Mouse (Mus musculus) brain, embryonic 14.5 days (tissue): ENCODE results near the gene Uhrf1bp1l. TPM values are rescaled to one million over a fixed set of nuclear protein-coding genes. Genes with fewer than 3 reads are reported as not detected.
A peak's percentile ranks its signal among the peaks of the same experiment; 100 is the strongest.

Experiments used
- DNase-seq: peaks from one replicate; pipeline ENCODE4 v3.0.0-alpha.2; 2011; ENCODE audit warnings: low read depth
- CTCF ChIP-seq: fragments of 200-500 bp; IDR thresholded peaks from 2 replicates; pipeline ENCODE4 v1.5.1; 2012; ENCODE audit warnings: inconsistent platforms, mild to moderate bottlenecking, moderate library complexity, borderline replicate concordance; ENCODE audit not compliant: insufficient read depth, insufficient read length; ENCODE audit errors: extremely low read depth
- POLR2A ChIP-seq: fragments of 200-500 bp; IDR thresholded peaks from 2 replicates; pipeline ENCODE4 v1.6.1; 2012; ENCODE audit warnings: mild to moderate bottlenecking, inconsistent platforms, borderline replicate concordance; ENCODE audit not compliant: poor library complexity, insufficient read depth, insufficient read length, severe bottlenecking; ENCODE audit errors: extremely low read depth
- polyA plus RNA-seq: library from polyadenylated mRNA; depleted of rRNA; stranded (reverse); fragments of >200 nt; gene quantifications from 2 replicates; pipeline ENCODE4 v1.2.3, GENCODE M21; 2012

Uhrf1bp1l gene
- polyA plus RNA-seq, 1 experiment = 36.3 TPM

DNA sequence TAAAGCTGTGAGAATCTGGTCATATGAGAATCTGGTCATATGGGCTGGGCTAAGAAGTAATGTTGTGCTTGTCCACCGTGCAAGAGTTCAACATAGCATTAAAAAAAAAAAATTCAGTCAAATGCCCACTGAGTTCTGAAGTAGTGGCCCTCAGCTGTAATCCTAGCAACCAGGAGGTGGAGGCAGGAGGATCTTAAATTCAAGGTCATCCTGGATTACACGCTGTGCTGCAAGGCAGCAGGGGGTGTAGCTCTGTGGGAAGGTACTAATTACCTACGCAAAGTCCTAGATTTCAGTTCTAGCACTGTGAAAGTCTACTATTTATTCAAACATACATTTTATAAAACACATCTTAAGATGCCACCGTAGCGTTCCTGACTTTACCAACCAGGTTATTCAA lies 13.4 kb upstream of the Uhrf1bp1l start:
- DNase-seq = peak; percentile 23
- TF ChIP-seq POLR2A (no peak), CTCF (no peak)

DNA sequence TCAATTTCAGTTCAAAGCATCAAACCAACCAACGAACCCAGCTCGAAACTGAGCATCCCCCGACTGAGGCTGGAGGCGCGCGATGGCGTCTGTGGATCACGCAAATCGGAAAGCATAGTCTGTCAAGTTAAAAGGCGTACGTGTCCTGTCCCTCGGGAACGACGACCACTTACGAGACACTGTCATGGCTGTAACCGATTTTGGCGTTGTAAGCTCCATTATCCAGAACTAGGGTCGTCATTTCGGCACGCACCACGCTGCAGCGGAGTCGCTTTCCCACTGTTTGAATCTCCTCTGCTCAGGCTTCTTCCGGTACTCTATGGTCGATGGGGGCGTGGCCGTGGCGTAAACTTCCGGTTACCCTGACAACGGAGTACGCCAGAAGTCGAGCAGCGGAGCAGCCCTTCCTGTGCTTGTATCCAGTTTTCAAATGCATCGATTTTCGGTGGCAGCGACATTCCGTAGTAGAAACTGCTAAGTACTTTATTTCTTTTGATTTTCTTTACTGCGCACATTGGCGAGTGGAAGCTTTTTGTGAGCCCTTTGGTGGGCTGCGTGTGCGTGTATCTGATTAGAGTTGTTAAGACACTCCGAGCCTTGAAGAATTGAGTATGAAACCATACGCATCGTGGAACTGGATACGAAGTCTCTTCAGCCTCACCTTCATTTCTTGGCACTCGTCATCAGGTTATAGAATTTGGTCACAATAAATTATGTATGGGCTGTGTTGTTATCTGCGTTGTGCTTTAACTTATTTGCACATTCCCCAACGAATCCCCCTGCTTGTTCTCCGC lies 12.6 kb upstream of the Uhrf1bp1l start, which contains the start of gene Actr6:
TSS of gene Actr6 (minus strand) at position 295 of the 794 bp plus-strand sequence.
- DNase-seq = peak; percentile 98
- peak; percentile 30; the same call in 1 of the 2 replicates for TF ChIP-seq POLR2A
- no peak for TF ChIP-seq CTCF

DNA sequence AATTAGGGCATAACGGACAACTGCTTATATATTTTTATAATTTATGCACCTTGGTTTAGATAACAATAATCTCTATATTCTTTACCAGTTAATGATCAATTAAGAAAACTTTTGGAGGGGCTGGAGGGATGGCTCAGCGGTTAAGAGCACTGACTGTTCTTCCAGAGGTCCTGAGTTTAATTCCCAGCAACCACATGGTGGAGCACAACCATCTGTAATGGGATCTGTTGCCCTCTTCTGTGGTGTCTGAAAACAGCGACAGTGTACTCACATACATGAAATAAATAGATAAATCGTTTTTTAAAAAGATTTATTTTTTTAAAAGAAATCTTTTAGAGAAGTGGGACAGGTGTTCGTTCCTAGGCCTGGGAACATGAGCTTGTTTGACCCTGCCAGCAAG lies 7.7 kb upstream of the Uhrf1bp1l start:
- TF ChIP-seq CTCF (no peak), POLR2A (no peak)
- no peak for DNase-seq

DNA sequence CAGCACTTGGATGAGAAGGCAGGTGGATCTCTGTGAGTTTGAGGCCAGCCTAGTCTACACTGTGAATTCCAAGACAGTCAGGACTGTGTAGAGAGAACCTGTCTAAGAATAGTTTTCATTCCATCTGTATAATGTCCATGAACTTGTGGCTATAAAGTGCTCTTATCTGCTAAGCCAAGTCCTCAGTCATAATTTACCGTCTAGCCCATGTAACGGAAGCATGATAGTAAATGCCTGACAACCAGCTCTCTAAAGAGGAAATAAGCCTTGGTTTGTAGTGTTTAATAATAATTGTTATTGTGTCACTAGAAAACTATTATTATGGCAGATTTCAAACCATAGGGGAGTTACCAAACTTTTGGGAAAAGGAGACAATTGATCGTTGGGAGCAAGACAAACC lies 6.9 kb upstream of the Uhrf1bp1l start:
- no peak for TF ChIP-seq POLR2A
- no peak for TF ChIP-seq CTCF
- DNase-seq = no peak

DNA sequence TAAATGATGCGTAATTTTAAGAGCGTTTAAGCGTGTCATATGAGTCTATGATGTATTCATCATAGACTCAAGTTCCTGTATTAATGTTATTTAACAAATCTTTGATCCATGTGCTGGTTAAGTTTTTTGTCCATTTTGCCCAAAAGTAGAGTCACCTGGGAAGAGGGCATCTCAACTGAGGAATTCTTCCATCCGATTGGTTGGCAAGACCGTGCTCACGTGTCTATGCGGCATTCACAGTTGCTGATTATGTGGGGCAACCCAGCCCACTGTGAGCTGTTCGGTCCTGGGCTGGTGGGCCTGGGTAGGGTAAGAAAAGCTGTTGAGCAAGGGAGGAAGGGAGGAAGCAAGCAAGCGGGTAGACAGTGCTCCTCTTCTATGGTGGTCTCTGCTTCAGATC lies 6.4 kb upstream of the Uhrf1bp1l start:
- TF ChIP-seq CTCF = no peak
- TF ChIP-seq POLR2A = no peak
- DNase-seq = no peak

DNA sequence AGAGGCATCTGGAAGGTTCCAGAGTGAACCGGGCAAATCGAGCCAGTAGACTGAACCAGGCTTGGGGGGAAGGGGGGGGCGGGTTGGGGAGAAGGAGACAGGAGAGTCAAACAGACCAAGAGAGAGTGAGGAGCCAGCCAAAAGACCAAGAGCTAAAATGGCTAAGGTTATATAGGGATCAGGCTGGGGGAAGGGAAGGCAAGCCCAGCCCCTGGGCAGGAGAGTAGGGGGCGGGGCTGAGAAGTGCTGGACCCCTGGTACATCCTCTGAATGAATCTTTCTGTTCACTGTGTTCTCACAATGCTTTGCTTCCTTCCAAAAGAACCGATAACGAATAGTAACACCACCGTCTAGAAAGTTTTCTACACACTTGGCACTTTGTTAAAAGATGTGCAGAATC lies 5.1 kb upstream of the Uhrf1bp1l start:
- no peak for DNase-seq
- TF ChIP-seq CTCF (no peak), POLR2A (no peak)

DNA sequence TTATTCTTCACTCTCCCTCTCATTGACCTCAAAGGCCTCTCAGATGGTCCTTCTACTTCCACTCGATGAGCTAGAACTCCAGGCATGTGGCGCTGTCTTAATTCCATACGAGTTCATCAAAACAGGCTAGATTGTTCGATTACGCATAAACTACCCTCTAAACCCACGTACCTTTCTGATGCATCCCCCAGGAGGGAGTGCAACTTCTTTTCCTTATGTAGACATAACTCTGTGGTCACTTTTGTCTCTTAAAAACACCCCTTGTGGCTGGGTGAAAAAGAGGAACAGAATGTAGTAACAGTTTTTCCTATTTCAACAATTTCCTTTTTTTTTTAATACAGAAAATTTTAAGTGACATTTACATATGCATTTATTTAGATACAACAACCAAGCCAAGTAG lies 3.8 kb upstream of the Uhrf1bp1l start:
- TF ChIP-seq CTCF (no peak), POLR2A (no peak)
- no peak for DNase-seq

DNA sequence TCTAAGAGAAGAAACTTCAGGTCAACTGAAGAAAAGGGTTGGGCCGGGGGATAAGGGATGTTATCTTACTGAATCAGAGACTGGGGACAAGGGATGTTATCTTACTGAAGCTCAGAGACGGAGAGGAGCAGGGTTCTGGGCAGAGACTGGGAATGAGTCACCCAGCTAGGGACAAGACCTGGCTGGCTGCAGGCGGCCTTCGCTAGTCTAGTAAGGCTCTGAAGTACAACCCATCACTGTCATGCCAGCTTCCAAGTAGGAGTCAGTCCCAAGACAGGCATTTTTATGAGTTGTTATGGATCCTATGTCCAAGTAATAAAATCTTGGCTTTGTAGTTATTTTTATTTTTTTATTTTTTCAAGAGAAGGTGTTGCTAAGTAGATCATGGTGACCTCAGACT lies 1.5 kb upstream of the Uhrf1bp1l start:
- TF ChIP-seq POLR2A (no peak), CTCF (no peak)
- DNase-seq = no peak

DNA sequence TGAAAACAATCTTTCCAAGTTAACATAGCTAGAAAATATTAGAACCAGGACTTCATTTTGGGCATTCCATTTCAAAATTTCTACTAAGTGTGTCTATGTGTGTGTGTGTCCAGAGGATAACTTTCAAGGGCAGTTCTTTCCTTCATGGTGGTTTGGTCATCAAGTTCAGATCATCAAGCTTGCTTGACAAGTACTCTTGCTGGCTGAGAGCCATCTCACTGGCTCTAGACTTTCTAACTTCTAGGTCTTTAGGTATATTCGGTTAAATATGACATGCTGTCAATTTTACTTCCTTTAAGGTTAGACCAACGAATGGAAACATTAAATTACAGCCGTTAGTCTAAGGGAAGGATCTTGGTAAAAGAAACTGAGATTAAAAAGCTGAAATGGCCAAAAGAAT lies 450 bp upstream of the Uhrf1bp1l start:
- DNase-seq = no peak
- TF ChIP-seq POLR2A = no peak
- no peak for TF ChIP-seq CTCF

DNA sequence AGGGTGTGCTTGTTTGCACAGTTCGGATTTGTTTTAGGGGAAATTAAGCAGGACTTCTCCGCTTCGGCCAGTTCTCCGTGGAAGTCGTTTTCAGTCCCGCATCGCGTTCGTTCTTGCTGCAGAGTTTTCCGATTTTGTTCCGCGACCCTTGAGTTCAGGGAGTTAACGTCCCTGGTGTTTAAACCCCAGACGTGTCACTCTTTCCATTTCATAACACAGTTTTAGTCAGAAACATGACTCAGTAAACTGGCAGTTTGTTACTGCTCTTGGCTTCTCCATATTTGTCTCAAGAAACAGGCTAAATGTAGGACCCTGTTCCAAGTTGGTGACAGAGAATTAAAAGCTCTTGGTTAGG lies 852 bp downstream of the Uhrf1bp1l start:
- no peak for DNase-seq
- TF ChIP-seq POLR2A (no peak), CTCF (no peak)

DNA sequence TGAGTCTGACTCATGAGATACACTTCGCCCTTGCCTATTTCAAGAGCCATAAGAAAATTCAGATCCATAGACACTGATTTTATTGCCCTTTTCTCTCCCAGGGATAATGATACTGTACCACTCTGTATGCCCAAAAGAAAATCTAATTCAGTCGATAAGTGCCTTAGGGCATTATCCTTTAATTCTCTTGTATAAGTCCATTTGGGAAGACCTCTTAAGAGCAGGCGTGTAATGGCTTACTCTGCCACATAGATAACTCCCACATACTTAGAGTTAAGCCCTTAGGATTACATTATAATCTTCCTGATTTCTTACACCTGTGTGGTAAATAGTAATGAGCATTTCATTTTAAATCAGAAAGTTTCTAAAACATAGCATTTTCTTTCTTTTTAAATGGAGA lies 1.8 kb downstream of the Uhrf1bp1l start:
- peak; percentile 5 for DNase-seq

More for the DNA sequence above, 1.8 kb downstream of the Uhrf1bp1l start:
- TF ChIP-seq CTCF (no peak), POLR2A (no peak)
